Mouse (Mus musculus): ENCODE measurements at regions not wholly inside any gene's neighbourhood (a gene's known extent, or its start where the extent isn't known, plus 50 kb on each side); places are given as distances from the start of the nearest gene placed in this dataset.

GRCm38 (mm10) chr11:32878967-32879366 is 54.6 kb upstream of the Smim23 start:
- no peaks in the 10 kb centered on the region for H3K4me1 ChIP-seq (ENCODE audit: control insufficient read depth, insufficient read depth, insufficient read length, low read length)
- H3K4me3 ChIP-seq (ENCODE audit: low read depth, low read length): no peak overlapping the region
- no peaks in the 10 kb centered on the region for H3K27me3 ChIP-seq (ENCODE audit: control insufficient read depth, insufficient read depth, low read length)
- no peak for TF ChIP-seq CTCF (IDR thresholded peaks at IDR 0.05; ENCODE audit: extremely low read depth, insufficient read length, insufficient replicate concordance, low read depth, low read length)
- no peak for TF ChIP-seq POLR2A (IDR thresholded peaks at IDR 0.05; ENCODE audit: low read depth, low read length)
- no peak overlapping the region for H3K27ac ChIP-seq (ENCODE audit: insufficient read depth, low read depth, low read length)
- H3K36me3 ChIP-seq (ENCODE audit: control insufficient read depth, insufficient read depth, low read length): no peaks in the 10 kb centered on the region
- WGBS: 92% methylated on average over 3 of the region's 3 CpGs

Measured in small intestine, adult 2 months (tissue).